Mouse (Mus musculus) activated CD4-positive, CD25-positive, alpha-beta regulatory T cell (primary cell): ENCODE data around the gene Olfr373. TPM values are rescaled to one million over a fixed set of nuclear protein-coding genes. Genes with fewer than 3 reads are reported as not detected.

Source experiments
- polyA plus RNA-seq, 2 experiments: library from polyadenylated mRNA; unstranded; fragments of 100-300 nt; shearing (Covaris generic); gene quantifications; one replicate each; pipeline ENCODE4 v1.2.1; 2017

The Olfr373 gene
- polyA plus RNA-seq = under 1 TPM; 0.18 to 0.42 TPM

GRCm38 (mm10) chr8:72082877-72083276, at the start of gene Olfr373:
Gene Olfr373 (plus strand): TSS chr8:72083177.

GRCm38 (mm10) chr8:72040918-72041317, 42.1 kb upstream of the Olfr373 start, which contains the start of gene Olfr372:
Gene Olfr372 (plus strand): TSS chr8:72041218.

GRCm38 (mm10) chr8:72106740-72107139, 23.8 kb downstream of the Olfr373 start, which contains the start of gene Olfr374:
Gene Olfr374 (plus strand): TSS chr8:72107040.

GRCm38 (mm10) chr8:72134756-72135445, 51.9 kb downstream of the Olfr373 start, which contains the start of gene Tpm4:
Gene Tpm4 (plus strand): TSS chr8:72134975.

Other genes starting within 250 kb of the Olfr373 start
- gene Zfp709, start 201.2 kb upstream of the Olfr373 start, polyA plus RNA-seq = 10 to 100 TPM in 1 of 2 experiments, 1 to 10 TPM in 1; 7.2 to 10.5 TPM
- 1 to 10 TPM; 4.1 to 6.3 TPM for gene Zfp882, start 174.6 kb upstream of the Olfr373 start, polyA plus RNA-seq
- gene Zfp617, start 174.5 kb upstream of the Olfr373 start, polyA plus RNA-seq = 10 to 100 TPM; 14.0 to 16.7 TPM
- gene Zfp961, start 132.1 kb upstream of the Olfr373 start, polyA plus RNA-seq = 10 to 100 TPM; 21.4 to 26.6 TPM
- 1 to 10 TPM in 1 of 2 experiments, under 1 TPM in 1; 0.38 to 5.8 TPM for gene Cyp4f18, start 73.6 kb upstream of the Olfr373 start, polyA plus RNA-seq
- under 1 TPM; 0.11 to 0.52 TPM for gene Olfr372, start 42.0 kb upstream of the Olfr373 start, polyA plus RNA-seq
- gene Olfr374, start 23.9 kb downstream of the Olfr373 start, polyA plus RNA-seq = under 1 TPM; 0.10 to 0.33 TPM
- 100 to 1,000 TPM; 214 to 470 TPM for gene Tpm4, start 51.8 kb downstream of the Olfr373 start, polyA plus RNA-seq
- 100 to 1,000 TPM; 208 to 219 TPM for gene Rab8a, start 78.0 kb downstream of the Olfr373 start, polyA plus RNA-seq
- 10 to 100 TPM; 32.5 to 35.8 TPM for gene Hsh2d, start 106.5 kb downstream of the Olfr373 start, polyA plus RNA-seq
- 1 to 10 TPM in 1 of 2 experiments, not detected in 1; 1.2 TPM for gene Cib3, start 129.7 kb downstream of the Olfr373 start, polyA plus RNA-seq
- not detected for gene Gm11034, start 130.5 kb downstream of the Olfr373 start, polyA plus RNA-seq
- 100 to 1,000 TPM in 1 of 2 experiments, 10 to 100 TPM in 1; 99.6 to 129 TPM for gene Fam32a, start 136.6 kb downstream of the Olfr373 start, polyA plus RNA-seq
- 100 to 1,000 TPM; 171 to 175 TPM for gene Ap1m1, start 156.8 kb downstream of the Olfr373 start, polyA plus RNA-seq
- gene Gm10282, start 222.1 kb downstream of the Olfr373 start, polyA plus RNA-seq = 1 to 10 TPM; 4.1 to 5.1 TPM
- 100 to 1,000 TPM; 511 to 553 TPM for gene Klf2, start 235.9 kb downstream of the Olfr373 start, polyA plus RNA-seq